Mouse (Mus musculus): ENCODE results near the gene Chat.

- TF ChIP-seq POLR2A (IDR thresholded peaks at IDR 0.05; ENCODE audit: low read depth, low read length) (no peak), CTCF (IDR thresholded peaks at IDR 0.05; ENCODE audit: extremely low read depth, insufficient read depth, insufficient read length, insufficient replicate concordance) (no peak)
Observed at GRCm38 (mm10) chr14:32465506-32465870, 301 bp downstream of the Chat start.
